Mouse (Mus musculus): Measurements from ENCODE around the gene Gm21190.
"Not testable (repeated sequence)": the region's sequence is repeated elsewhere in the genome, so short reads cannot be mapped to it uniquely, and the experiment has no call there.

Gm21190 gene

DNA sequence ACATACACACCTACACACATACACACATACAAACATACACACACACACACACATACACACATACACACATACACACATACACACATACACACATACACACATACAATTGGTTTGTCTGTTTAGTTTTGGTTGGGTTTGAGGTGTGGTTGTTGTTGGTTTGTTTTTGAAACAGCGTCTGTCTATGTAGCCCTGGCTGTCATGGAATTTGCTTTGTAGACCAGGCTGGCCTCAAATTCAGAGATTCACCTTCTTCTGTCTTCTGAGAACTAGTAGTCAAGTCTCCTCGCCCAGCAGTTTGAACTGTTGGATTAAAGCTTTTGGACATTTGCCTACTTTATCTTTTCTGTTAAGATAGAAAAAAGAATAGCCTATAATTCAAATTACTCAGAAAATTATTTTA, 38.1 kb downstream of the Gm21190 start:
- not testable (repeated sequence) for DNase-seq (ENCODE audit: low read depth, low spot score)

DNA sequence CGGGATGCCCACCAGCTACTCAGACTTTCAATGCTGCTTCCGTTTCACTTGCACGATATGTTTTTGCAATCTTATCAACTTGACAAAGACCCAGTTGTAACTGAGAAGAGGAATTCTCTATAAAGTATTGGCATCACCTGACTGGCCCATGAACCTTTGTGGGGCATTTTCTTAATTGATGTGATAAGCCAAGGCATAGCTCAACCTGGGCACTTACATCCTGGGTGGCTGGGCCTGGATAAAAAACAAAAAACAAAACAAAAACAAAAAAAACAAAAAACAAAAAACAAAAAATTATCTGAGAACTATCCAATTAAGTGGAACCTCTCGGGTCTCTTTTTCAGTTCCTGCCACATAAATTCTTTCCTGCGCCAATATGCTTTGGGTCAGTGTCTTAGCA, 40.3 kb downstream of the Gm21190 start:
- DNase-seq (ENCODE audit: low read depth, low spot score) = no peak

DNA sequence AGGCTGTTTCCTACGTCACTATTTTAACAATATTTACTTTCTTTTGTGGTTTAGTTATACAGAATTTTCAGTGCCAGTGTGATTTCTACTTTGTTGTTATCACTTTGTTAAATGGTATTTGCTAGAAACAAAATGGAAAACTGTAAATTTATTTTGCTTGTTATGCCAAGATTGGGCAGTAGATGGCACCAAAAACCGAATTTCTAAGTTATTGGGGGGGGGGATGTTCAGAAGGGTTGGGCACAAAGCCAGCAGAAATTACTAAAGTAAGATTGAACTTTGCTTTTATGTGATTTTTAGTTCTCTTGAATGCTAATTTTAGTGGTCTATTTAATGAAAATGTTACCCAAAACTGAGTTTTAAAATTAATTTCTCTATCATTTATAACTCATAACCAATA, 44.4 kb downstream of the Gm21190 start:
- not testable (repeated sequence) for DNase-seq (ENCODE audit: low read depth, low spot score)

DNA sequence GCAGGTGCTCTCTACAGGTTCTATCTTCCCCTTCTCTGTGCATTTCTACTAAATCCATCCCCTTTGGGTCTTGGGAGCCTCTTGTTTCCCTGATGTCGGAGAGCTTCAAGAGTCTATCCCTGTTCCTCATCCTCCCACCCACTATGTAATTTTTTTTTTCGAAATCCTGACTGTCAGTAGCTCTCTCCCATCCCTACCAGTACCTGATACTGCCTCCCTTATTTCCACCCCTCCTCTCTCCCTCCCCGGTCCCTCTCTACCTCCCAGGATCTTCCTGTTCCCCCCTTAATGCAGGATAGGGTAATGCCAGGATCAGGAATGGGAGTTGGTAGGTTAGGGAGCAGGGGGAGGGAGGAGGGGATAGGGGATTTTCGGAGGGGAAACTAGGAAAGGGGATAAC, 45.4 kb downstream of the Gm21190 start:
- DNase-seq (ENCODE audit: low read depth, low spot score) = not testable (repeated sequence)

DNA sequence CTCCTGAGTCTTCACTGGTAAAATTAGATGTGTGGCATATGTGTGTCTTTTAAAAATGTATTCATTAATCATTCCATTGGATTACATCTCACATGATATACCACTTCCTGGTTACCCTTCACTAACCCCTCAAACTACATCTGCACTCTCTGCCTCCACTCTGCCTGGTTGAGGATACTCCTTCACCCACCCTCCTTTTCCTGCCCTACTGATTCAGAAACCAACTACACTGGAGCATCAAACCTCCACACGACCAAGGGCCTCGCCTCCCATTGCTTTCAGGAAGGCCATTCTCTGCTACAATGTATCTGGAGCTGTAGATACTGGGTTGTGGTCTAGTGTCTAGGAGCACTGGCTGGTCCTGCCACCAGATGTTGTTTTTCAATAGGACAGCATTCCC, 46.2 kb downstream of the Gm21190 start:
- not testable (repeated sequence) for DNase-seq (ENCODE audit: low read depth, low spot score)

DNA sequence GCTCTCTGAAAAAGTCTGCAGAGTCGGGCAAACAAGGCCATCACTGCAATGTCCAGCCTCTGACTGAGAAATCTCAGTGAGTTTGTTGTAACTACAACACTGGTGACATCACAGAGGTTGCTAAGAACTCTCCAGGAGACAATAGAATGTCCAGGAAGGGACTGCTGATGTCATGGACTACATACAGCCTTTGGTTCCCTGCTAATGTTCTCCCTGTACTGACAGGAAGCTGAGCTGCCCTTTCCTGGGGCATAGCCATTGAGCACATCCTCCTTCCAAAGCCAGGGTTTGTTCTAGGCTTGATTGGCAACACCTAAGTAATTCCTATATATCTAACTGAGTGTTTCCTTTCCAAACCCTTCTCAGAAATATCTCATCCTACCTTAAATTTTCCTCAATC, 52.6 kb downstream of the Gm21190 start, which contains the start of gene Gm21149:
Gm21149 (minus strand) TSS at position 101 of the 400 bp plus-strand sequence.
- DNase-seq (ENCODE audit: low read depth, low spot score) = not testable (repeated sequence)
